Mouse (Mus musculus) erythroblast, adult 5-6 weeks (primary cell): ENCODE data around the gene Hps4. TPM values are rescaled to one million over a fixed set of nuclear protein-coding genes. Genes with fewer than 3 reads are reported as not detected.

Experiments used
- total RNA-seq, 2 experiments: library from RNA; stranded (forward) in 1 of 2; stranded (reverse) in 1 of 2; fragments of 150-400 nt in 1 of 2; fragments of 200-764, 138-1000 nt in 1 of 2; gene quantifications; 2 replicates each; pipeline versions ENCODE4 v1.2.3 to v1.2.4; 2015 to 2017; ENCODE audit warnings: low replicate concordance in 2 of 2

The Hps4 gene
- total RNA-seq, 2 experiments from 2014 or later: 3.5 to 5.0 TPM

Other genes starting within 250 kb of the Hps4 start
- gene Cryba4, start 90.6 kb upstream of the Hps4 start, total RNA-seq (2015; ENCODE audit: low replicate concordance): 3.3 TPM in 1 of 2 replicates, not detected in the other
- not detected in 2 replicates for gene Cryba4, start 90.6 kb upstream of the Hps4 start, total RNA-seq (2017; ENCODE audit: low replicate concordance)
- not detected in 2 replicates for gene Crybb1, start 87.3 kb upstream of the Hps4 start, total RNA-seq (2015; ENCODE audit: low replicate concordance)
- gene Crybb1, start 87.3 kb upstream of the Hps4 start, total RNA-seq (2017; ENCODE audit: low replicate concordance): not detected in 2 replicates
- gene Tpst2, start 66.4 kb upstream of the Hps4 start, total RNA-seq (2015; ENCODE audit: low replicate concordance): 11.7 and 14.0 TPM in 2 replicates
- gene Tpst2, start 66.4 kb upstream of the Hps4 start, total RNA-seq (2017; ENCODE audit: low replicate concordance): 5.0 and 6.4 TPM in 2 replicates
- gene Tfip11, start 16.7 kb upstream of the Hps4 start, total RNA-seq (2015; ENCODE audit: low replicate concordance): 3.5 and 4.6 TPM in 2 replicates
- 3.9 and 11.2 TPM in 2 replicates for gene Tfip11, start 16.7 kb upstream of the Hps4 start, total RNA-seq (2017; ENCODE audit: low replicate concordance)
- 7.5 and 8.2 TPM in 2 replicates for gene Srrd, start within 50 bp of the Hps4 start, total RNA-seq (2015; ENCODE audit: low replicate concordance)
- 0.17 and 3.3 TPM in 2 replicates for gene Srrd, start within 50 bp of the Hps4 start, total RNA-seq (2017; ENCODE audit: low replicate concordance)
- gene Gm6583, start 12.9 kb downstream of the Hps4 start, total RNA-seq (2015; ENCODE audit: low replicate concordance): not detected in 2 replicates
- gene Gm6583, start 12.9 kb downstream of the Hps4 start, total RNA-seq (2017; ENCODE audit: low replicate concordance): not detected in 2 replicates
- gene Asphd2, start 51.8 kb downstream of the Hps4 start, total RNA-seq (2015; ENCODE audit: low replicate concordance): not detected in 2 replicates
- gene Asphd2, start 51.8 kb downstream of the Hps4 start, total RNA-seq (2017; ENCODE audit: low replicate concordance): not detected in 2 replicates
- not detected in 2 replicates for gene Gm6588, start 106.3 kb downstream of the Hps4 start, total RNA-seq (2015; ENCODE audit: low replicate concordance)
- gene Gm6588, start 106.3 kb downstream of the Hps4 start, total RNA-seq (2017; ENCODE audit: low replicate concordance): not detected in 2 replicates
- not detected in 2 replicates for gene Sez6l, start 234.1 kb downstream of the Hps4 start, total RNA-seq (2015; ENCODE audit: low replicate concordance)
- not detected in 2 replicates for gene Sez6l, start 234.1 kb downstream of the Hps4 start, total RNA-seq (2017; ENCODE audit: low replicate concordance)